Mouse (Mus musculus) G1E (cell line): ENCODE data around the gene Lyrm1.

Experiments
- CTCF ChIP-seq: IDR thresholded peaks from 2 replicates; pipeline ENCODE4 v1.5.1; 2012; ENCODE audit warnings: low read depth, low read length, inconsistent platforms, mixed read lengths
- GATA1 ChIP-seq: IDR thresholded peaks from 2 replicates; pipeline ENCODE4 v1.6.1; 2012; ENCODE audit warnings: borderline replicate concordance, low read length, inconsistent platforms, mixed read lengths

DNA sequence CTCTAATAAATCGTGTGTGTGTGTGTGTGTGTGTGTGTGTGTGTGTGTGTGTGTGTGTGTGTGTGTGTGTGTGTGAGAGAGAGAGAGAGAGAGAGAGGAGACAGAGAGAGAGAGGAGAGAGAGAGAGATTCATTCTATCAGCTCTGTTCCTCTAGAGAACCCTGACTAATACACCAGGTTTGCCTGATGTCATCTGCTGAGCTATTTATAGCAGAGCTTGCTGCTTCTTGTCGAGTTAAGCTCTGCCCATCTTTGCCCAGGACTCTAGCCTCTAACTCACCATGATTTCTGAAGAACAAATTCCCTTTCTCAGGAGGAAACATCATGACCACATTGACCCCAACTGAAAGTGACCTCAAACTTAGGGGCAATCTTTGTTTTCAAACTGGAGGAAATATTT is 24.8 kb downstream of the Lyrm1 start:
- TF ChIP-seq CTCF = no peak
- TF ChIP-seq GATA1 = no peak
